Mouse (Mus musculus): ENCODE data around the gene Gm21958. TPM values are rescaled to one million over a fixed set of nuclear protein-coding genes. Genes with fewer than 3 reads are reported as not detected.

Gene Gm21958
- total RNA-seq (2014; rRNA removed) (not detected in 2 replicates), polyA plus RNA-seq (2015; fragmentation: Nextera tagmentation; extraction: Ambion mirVana) (0.25 and 0.31 TPM in 2 replicates)

DNA sequence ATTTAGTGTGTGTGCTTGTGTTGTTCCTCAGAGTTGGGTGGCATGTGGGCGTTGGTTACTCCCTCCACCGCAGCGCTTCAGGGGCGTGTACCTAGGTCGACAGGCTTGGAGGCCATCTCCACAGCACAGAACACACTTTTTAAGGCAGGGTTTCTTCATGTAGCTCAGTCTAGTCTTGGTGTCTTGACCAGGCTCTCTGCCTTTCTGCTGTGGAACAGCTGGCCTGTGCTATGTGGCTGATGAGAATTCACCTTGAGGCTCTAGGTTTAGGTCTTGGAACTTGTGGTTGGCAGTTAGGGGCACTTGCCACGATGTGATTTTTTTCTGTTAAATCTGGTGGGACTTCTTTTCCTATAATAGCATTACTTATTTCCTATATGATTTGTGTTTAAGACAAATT lies at the start of gene Gm21958:
Gene Gm21958, minus strand, starts transcription at position 101 of the 400 bp plus-strand sequence.
- H3K36me3 ChIP-seq (ENCODE audit: insufficient read depth), result peaks cover 69% of the 10 kb centered on the region
- no peak within 1 kb of the TSS for H3K9ac ChIP-seq
- DNase-seq, result no peak
- no peaks in the 10 kb centered on the region for H3K27me3 ChIP-seq (ENCODE audit: insufficient read depth, low read length)
- no peak within 1 kb of the TSS for H3K4me3 ChIP-seq (ENCODE audit: low read depth, low read length)
- no peak within 1 kb of the TSS for H3K4me2 ChIP-seq (ENCODE audit: low read depth)
- no peak for ATAC-seq
- no peaks in the 10 kb centered on the region for H3K9me3 ChIP-seq (ENCODE audit: low read length)
- WGBS, result 89% methylated on average over 6 of the region's 6 CpGs
- TF ChIP-seq CTCF (IDR thresholded peaks at IDR 0.05; ENCODE audit: low read depth), result no peak
- no peaks in the 10 kb centered on the region for H3K4me1 ChIP-seq (ENCODE audit: insufficient read depth)
- H3K27ac ChIP-seq (ENCODE audit: low read depth, low read length), result no peak within 1 kb of the TSS

DNA sequence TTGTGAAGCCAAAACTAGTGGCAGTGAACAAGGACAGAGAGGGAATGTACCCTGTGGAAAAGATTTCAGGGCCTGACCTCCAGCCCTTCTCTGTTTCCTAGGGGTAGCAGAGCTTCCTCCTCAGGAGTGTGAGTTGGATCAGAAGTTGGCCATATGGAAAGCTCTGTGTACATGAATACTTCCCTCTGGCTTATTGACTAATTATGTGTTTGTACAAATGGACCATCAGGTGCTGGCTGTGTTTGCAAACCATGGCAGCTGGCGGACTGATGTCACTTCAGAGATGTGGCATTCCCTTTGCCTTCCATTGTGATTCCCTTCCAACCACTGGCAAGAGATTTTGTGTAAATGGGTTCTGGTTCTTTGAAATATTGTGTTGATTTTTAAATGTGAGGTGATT lies 47.1 kb upstream of the Gm21958 start:
- DNase-seq (peak; percentile 10), ATAC-seq (no peak; the same call in 1 of the 2 replicates)
- Histone ChIP-seq H3K4me3 (ENCODE audit: low read depth, low read length) (no peak overlapping the region), H3K9me3 (ENCODE audit: low read length) (no peaks in the 10 kb centered on the region), H3K4me2 (ENCODE audit: low read depth) (no peak overlapping the region), H3K27ac (ENCODE audit: low read depth, low read length) (no peak overlapping the region), H3K27me3 (ENCODE audit: insufficient read depth, low read length) (no peaks in the 10 kb centered on the region), H3K36me3 (ENCODE audit: insufficient read depth) (no peaks in the 10 kb centered on the region), H3K4me1 (ENCODE audit: insufficient read depth) (0 out of 2 replicates have a peak, but pooled peaks cover 2% of the 10 kb centered on the region), H3K9ac (no peak overlapping the region)
- 85% methylated on average over 1 of the region's 1 CpGs for WGBS
- TF ChIP-seq CTCF (IDR thresholded peaks at IDR 0.05; ENCODE audit: low read depth), result no peak

DNA sequence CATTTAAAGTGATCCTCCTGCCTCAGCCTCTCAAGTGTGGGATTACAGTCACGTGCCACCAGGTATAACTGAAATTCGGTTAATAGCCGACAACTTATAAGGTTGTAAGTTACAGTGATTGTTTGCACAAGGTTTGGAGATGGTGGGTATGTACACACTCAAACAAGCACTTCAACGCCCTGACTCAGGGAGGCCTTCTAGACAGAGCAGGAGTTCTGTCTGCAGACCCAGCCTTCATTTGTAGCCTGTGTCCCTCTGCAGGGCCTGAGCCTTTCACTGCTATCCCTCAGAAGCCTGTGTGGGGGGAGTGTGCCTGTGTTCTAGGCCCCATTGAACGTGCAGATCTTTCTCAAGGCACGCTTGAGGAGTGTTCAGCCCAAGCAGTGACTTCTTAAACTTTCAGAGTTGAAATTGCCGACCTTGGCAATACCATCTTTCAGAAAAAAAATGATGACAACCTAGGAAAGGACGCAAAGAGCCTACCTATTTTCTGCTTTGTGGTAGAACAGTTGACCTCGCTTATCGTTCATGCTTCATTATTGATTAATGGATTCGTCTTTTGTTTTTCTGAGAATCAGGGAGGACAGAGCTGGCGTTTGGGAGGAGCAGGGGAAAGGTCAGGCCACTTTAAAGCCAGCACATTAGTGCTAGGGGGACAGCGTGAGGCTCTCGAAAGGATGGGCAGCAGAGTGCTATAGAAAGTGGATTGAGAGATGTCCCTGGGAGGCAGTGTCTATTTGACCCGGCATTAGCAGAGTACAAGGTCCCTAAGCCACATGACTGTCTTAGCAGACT lies 46.4 kb upstream of the Gm21958 start:
- 0 out of 2 replicates have a peak, but pooled peaks cover 2% of the 10 kb centered on the region for H3K4me1 ChIP-seq (ENCODE audit: insufficient read depth)
- H3K9me3 ChIP-seq (ENCODE audit: low read length), result no peaks in the 10 kb centered on the region
- 76% methylated on average over 15 of the region's 15 CpGs for WGBS
- no peak overlapping the region for H3K4me2 ChIP-seq (ENCODE audit: low read depth)
- H3K4me3 ChIP-seq (ENCODE audit: low read depth, low read length), result no peak overlapping the region
- DNase-seq (no peak), ATAC-seq (no peak)
- TF ChIP-seq CTCF (IDR thresholded peaks at IDR 0.05; ENCODE audit: low read depth), result no peak
- no peaks in the 10 kb centered on the region for H3K27me3 ChIP-seq (ENCODE audit: insufficient read depth, low read length)
- H3K9ac ChIP-seq, result no peak overlapping the region
- H3K27ac ChIP-seq (ENCODE audit: low read depth, low read length), result no peak overlapping the region
- H3K36me3 ChIP-seq (ENCODE audit: insufficient read depth), result no peaks in the 10 kb centered on the region

DNA sequence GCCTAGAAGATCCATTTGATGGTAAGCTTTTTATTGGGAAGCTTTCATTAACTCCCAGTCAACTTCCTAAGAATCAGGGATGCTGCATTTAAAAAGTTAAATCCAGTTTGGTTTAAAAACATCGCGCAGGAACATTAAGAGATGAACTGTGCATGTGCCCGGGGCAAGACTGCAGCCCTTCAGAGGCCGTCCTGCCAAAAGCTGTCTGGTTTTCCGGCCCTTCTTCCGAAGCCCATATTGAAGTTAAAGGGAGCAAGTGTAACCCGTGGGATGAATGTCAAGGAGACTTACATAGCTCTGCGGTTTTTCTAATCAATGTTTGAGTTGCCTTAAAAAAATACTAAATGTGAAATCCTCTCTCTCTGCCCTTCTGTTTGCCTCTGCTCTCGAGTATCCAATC lies 45.1 kb upstream of the Gm21958 start:
- Histone ChIP-seq H3K27ac (ENCODE audit: low read depth, low read length) (no peak overlapping the region), H3K9me3 (ENCODE audit: low read length) (no peaks in the 10 kb centered on the region), H3K9ac (no peak overlapping the region), H3K4me1 (ENCODE audit: insufficient read depth) (0 out of 2 replicates have a peak, but pooled peaks cover 2% of the 10 kb centered on the region), H3K27me3 (ENCODE audit: insufficient read depth, low read length) (no peaks in the 10 kb centered on the region), H3K36me3 (ENCODE audit: insufficient read depth) (no peaks in the 10 kb centered on the region), H3K4me3 (ENCODE audit: low read depth, low read length) (no peak overlapping the region), H3K4me2 (ENCODE audit: low read depth) (no peak overlapping the region)
- ATAC-seq, result no peak
- DNase-seq, result no peak
- TF ChIP-seq CTCF (IDR thresholded peaks at IDR 0.05; ENCODE audit: low read depth), result no peak
- WGBS, result 74% methylated on average over 9 of the region's 9 CpGs

DNA sequence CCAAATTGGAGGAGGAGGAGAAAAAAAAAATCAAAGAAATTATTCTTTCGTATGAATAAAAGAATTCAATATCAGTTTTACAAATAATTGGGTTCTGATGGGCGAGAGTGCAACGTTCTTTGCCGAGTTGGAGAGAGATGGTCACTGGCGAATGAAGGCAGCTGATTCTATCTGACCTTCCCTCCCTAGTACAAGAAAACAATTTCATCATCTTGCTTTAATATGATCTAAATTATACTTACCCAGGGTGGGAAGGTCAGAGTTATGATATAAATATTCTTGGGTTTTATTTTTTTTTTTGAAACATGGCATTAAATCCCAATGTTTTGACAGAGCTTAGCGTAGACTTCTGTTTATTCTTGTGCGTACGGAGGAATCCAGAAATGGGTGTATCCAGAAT lies 43.3 kb upstream of the Gm21958 start:
- H3K4me1 ChIP-seq (ENCODE audit: insufficient read depth), result 0 out of 2 replicates have a peak, but pooled peaks cover 2% of the 10 kb centered on the region
- ATAC-seq, result no peak
- 84% methylated on average over 8 of the region's 8 CpGs for WGBS
- no peaks in the 10 kb centered on the region for H3K27me3 ChIP-seq (ENCODE audit: insufficient read depth, low read length)
- H3K4me2 ChIP-seq (ENCODE audit: low read depth), result no peak overlapping the region
- TF ChIP-seq CTCF (IDR thresholded peaks at IDR 0.05; ENCODE audit: low read depth), result no peak
- H3K9me3 ChIP-seq (ENCODE audit: low read length), result no peaks in the 10 kb centered on the region
- no peak overlapping the region for H3K4me3 ChIP-seq (ENCODE audit: low read depth, low read length)
- no peak overlapping the region for H3K9ac ChIP-seq
- no peak overlapping the region for H3K27ac ChIP-seq (ENCODE audit: low read depth, low read length)
- no peaks in the 10 kb centered on the region for H3K36me3 ChIP-seq (ENCODE audit: insufficient read depth)
- DNase-seq, result no peak

DNA sequence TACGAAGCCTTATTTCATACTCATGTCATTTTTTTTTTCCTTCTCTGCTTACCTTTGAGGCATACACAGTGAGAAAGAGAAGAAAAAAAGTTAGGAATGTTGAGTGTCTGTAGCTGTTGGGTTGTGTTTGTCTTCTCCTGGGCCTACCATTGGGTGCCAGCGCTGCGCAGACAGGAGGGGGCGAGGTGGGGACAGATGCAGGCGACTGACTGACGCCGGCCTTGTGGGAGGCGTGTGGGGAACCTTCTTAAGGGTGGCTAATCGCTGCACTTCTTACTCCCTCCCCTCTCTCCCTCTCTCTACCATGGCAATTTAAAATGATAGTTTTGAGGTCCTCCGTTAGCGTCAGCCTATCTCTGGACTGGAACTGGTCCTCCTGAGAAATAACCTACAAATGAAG lies 41.9 kb upstream of the Gm21958 start:
- ATAC-seq (peak; percentile 34; the same call in 1 of the 2 replicates), DNase-seq (peak; percentile 11)
- peak overlapping the region; percentile 54 for H3K9ac ChIP-seq
- H3K9me3 ChIP-seq (ENCODE audit: low read length), result no peaks in the 10 kb centered on the region
- H3K27ac ChIP-seq (ENCODE audit: low read depth, low read length), result no peak overlapping the region
- H3K4me2 ChIP-seq (ENCODE audit: low read depth), result peak overlapping the region; percentile 100
- H3K4me1 ChIP-seq (ENCODE audit: insufficient read depth), result 0 out of 2 replicates have a peak, but pooled peaks cover 2% of the 10 kb centered on the region
- no peaks in the 10 kb centered on the region for H3K27me3 ChIP-seq (ENCODE audit: insufficient read depth, low read length)
- H3K4me3 ChIP-seq (ENCODE audit: low read depth, low read length), result peak overlapping the region; percentile 45
- no peak for TF ChIP-seq CTCF (IDR thresholded peaks at IDR 0.05; ENCODE audit: low read depth)
- WGBS, result 3% methylated on average over 11 of the region's 11 CpGs
- H3K36me3 ChIP-seq (ENCODE audit: insufficient read depth), result peaks cover 12% of the 10 kb centered on the region
